Mouse (Mus musculus): ENCODE data around the gene Tmsb10.

Gene Tmsb10

DNA sequence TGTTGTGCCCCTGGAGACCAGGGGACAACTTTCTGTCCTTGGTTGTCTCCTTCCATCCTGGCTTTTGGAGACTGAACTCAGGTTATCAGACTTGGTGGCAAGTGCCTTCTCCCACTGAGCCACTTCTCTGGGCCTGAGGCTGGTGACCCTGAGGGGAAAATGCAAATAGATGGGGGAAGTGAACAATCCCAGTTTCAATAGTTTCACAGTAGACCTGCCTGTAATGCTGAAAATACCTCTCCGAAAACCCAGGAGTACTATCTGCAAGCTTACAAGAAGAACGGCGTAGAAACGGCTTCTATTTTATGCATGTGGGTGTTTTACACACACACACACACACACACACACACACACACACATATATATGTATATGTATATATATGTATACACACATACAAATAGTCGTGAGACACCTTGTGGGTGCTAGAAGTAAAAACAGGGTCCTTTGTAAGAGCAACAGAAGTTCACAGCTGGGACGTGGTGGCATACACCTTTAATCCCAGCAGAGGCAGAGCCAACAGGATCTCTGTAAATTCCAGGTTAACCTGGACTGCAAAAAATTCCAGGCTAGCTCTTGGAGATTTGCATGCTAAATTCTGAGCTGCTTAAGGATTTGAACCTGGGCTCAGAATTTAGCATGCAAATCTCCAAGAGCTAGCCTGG lies 44.3 kb downstream of the Tmsb10 start:
- DNase-seq (ENCODE audit: inconsistent age in 2 of 2, low spot score in 1 of 2) = no peak

GRCm38 (mm10) chr6:72911261-72911660 lies 47.3 kb downstream of the Tmsb10 start:
- DNase-seq (ENCODE audit: inconsistent age in 2 of 2, low spot score in 1 of 2) = no peak

Measured in adrenal gland, adult (tissue).